22 mouse cellular contexts compared by ENCODE assay signal in genomic region chr13:98447741-98448140, GRCm38 (mm10). TPM values are rescaled to one million over a fixed set of nuclear protein-coding genes. Genes with fewer than 3 reads are reported as not detected.
DNase-seq lines count a peak whose midpoint lies in the region; ATAC-seq lines count a peak whose summit lies in the region.
"Had no signal": no experiment of that assay in that cellular context is flagged by ENCODE, and none has a peak within 500 bp of the region (broad histone marks: within the 10 kb centered on the region; RNA-seq: fewer than 3 reads in every experiment).

No protein-coding gene starts in this region.

- H3K4me1 ChIP-seq in heart, embryonic 11.5 days (ENCODE audit: control insufficient read depth, insufficient read depth, low read length) = no peaks in the 10 kb centered on the region
- H3K4me1 ChIP-seq: embryonic facial prominence, embryonic 15.5 days; forebrain, embryonic 10.5 days; heart, embryonic 15.5 days; hindbrain, embryonic 10.5 days; hindbrain, embryonic 15.5 days had no signal

- H3K9me3 ChIP-seq in heart, embryonic 11.5 days (replicated peaks; ENCODE audit: control insufficient read depth, low read length) = no peaks in the 10 kb centered on the region
- H3K9me3 ChIP-seq: hindbrain, embryonic 15.5 days had no signal

- no peak overlapping the region for H3K4me3 ChIP-seq in heart, embryonic 11.5 days (ENCODE audit: low read depth, low read length)
- H3K4me3 ChIP-seq: embryonic facial prominence, embryonic 15.5 days; erythroblast, embryonic 14.5 days; forebrain, embryonic 10.5 days; gastrocnemius, adult 2 months; heart, embryonic 15.5 days; hindbrain, embryonic 10.5 days; hindbrain, embryonic 15.5 days had no signal

- no peaks in the 10 kb centered on the region for H3K36me3 ChIP-seq in heart, embryonic 11.5 days (ENCODE audit: control insufficient read depth, insufficient read depth, low read length)
- H3K36me3 ChIP-seq: embryonic facial prominence, embryonic 15.5 days; forebrain, embryonic 10.5 days; heart, embryonic 15.5 days; hindbrain, embryonic 10.5 days; hindbrain, embryonic 15.5 days had no signal

- no peak overlapping the region for H3K4me2 ChIP-seq in heart, embryonic 11.5 days
- H3K4me2 ChIP-seq: embryonic facial prominence, embryonic 15.5 days; heart, embryonic 15.5 days; hindbrain, embryonic 15.5 days had no signal

- H3K27me3 ChIP-seq in heart, embryonic 11.5 days (ENCODE audit: control insufficient read depth, insufficient read depth, low read length) = no peaks in the 10 kb centered on the region
- H3K27me3 ChIP-seq: embryonic facial prominence, embryonic 15.5 days; heart, embryonic 15.5 days; hindbrain, embryonic 15.5 days had no signal

- H3K27ac ChIP-seq in heart, embryonic 11.5 days (ENCODE audit: low read depth, low read length) = no peak overlapping the region
- H3K27ac ChIP-seq: embryonic facial prominence, embryonic 15.5 days; forebrain, embryonic 10.5 days; gastrocnemius, adult 2 months; heart, embryonic 15.5 days; hindbrain, embryonic 10.5 days; hindbrain, embryonic 15.5 days had no signal

- peak; percentile 39 to 66 for DNase-seq in cerebellum, postnatal 14 days
- peak; percentile 41 for DNase-seq in heart, adult 11 months
- peak; percentile 21 for DNase-seq in layer of hippocampus, adult 9-11 months
- no peak for DNase-seq in layer of hippocampus, adult 11-12 months (ENCODE audit: low spot score)
- DNase-seq in brain, adult 2 months (ENCODE audit: low read depth, low spot score) = peak; percentile 61
- no peak for DNase-seq in ovary, adult 18-20 months (ENCODE audit: low spot score)
- DNase-seq: adrenal gland, postnatal 14 days; cerebellum, adult 8-10 months; cerebellum, postnatal 36 days; gastrocnemius, adult 2 months; gastrocnemius, postnatal 25 days had no signal

- no peak overlapping the region for H3K9ac ChIP-seq in heart, embryonic 11.5 days (ENCODE audit: low read depth, low read length)
- H3K9ac ChIP-seq: embryonic facial prominence, embryonic 15.5 days; heart, embryonic 15.5 days; hindbrain, embryonic 15.5 days had no signal

- WGBS in heart, embryonic 11.5 days (ENCODE audit: insufficient replicate concordance) = 69% methylated on average over 6 of the region's 6 CpGs

- no peak for ATAC-seq in cerebellum, adult (ENCODE audit: insufficient number of reproducible peaks, low FRiP score, low TSS enrichment)
- no peak for ATAC-seq in heart, embryonic 11.5 days (replicated peaks; ENCODE audit: insufficient number of reproducible peaks, low FRiP score, low TSS enrichment)
- ATAC-seq: forebrain, embryonic 14.5 days; inflammation-experienced regulatory T-cells, adult 6 months; intestine, postnatal 0 days had no signal

RNA-seq across cellular contexts. Expression of gene Gm10320, which starts 44.1 kb away (rescaled TPM):
- polyA plus RNA-seq in heart, embryonic 11.5 days (2014; fragmentation: Nextera tagmentation; extraction: Ambion mirVana) = 0.37 and 0.65 TPM in 2 replicates

Comparison
In these comparisons a context has a peak if more than half of its experiments do, and no peak if none do; other contexts are left out.
1. DNase-seq: peak in cerebellum, postnatal 14 days (2 of 2), heart, adult 11 months (single experiment), layer of hippocampus, adult 9-11 months (single experiment) and brain, adult 2 months (single experiment); none in layer of hippocampus, adult 11-12 months (single experiment) and ovary, adult 18-20 months (single experiment).